Mouse (Mus musculus) adipocyte (in vitro differentiated cells): ENCODE results near the gene Ildr1.

Source experiments
- DNase-seq: peaks from one replicate; pipeline ENCODE4 v3.0.0-alpha.2; 2016; ENCODE audit warnings: low spot score

The Ildr1 gene

GRCm38 (mm10) chr16:36771244-36771643 is 77.5 kb downstream of the Ildr1 start:
- DNase-seq: no peak

- DNase-seq: no peak
Observed at GRCm38 (mm10) chr16:36771703-36772102, 77.9 kb downstream of the Ildr1 start.

DNA sequence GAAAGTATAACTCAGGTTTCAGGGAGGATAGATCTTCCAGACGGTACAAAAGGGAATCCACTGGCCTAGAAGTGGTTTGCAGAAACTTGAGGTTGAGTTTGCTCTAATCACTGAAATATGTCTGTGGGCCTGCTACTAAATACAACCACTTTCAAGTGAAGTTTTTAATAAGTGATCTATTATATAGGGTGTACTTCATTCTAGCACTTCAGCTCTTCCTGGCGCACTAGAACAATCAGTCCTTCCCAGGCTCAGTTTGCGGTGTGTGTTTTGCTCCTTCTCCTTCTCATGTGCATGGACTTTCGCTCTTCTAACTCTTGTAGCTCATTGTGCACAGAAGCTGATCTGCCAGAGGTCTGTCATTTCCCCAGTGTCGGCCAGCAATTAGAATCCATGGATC is 79.2 kb downstream of the Ildr1 start:
- no peak for DNase-seq

DNA sequence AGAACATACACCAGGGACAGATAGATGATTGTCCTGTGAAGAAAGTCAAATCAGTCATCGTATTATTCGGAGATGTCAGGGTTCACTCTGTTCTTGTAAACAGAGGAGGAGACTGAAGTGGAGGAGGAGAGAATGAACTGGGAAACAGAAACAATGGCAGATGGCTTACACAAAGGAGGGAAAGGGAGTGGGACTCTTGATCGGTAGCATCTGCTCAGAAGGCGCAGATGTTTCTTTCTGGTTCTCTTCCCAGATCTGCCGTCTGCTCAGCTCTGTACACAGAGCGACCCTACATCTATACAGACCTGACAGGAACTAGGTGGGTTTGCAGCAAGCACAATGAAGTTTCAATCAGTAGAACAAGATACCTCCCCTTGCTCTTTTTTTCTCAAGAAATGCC is 81.9 kb downstream of the Ildr1 start:
- DNase-seq: no peak
